Comparison of ENCODE assay signal across 8 mouse cellular contexts in the genomic region with DNA sequence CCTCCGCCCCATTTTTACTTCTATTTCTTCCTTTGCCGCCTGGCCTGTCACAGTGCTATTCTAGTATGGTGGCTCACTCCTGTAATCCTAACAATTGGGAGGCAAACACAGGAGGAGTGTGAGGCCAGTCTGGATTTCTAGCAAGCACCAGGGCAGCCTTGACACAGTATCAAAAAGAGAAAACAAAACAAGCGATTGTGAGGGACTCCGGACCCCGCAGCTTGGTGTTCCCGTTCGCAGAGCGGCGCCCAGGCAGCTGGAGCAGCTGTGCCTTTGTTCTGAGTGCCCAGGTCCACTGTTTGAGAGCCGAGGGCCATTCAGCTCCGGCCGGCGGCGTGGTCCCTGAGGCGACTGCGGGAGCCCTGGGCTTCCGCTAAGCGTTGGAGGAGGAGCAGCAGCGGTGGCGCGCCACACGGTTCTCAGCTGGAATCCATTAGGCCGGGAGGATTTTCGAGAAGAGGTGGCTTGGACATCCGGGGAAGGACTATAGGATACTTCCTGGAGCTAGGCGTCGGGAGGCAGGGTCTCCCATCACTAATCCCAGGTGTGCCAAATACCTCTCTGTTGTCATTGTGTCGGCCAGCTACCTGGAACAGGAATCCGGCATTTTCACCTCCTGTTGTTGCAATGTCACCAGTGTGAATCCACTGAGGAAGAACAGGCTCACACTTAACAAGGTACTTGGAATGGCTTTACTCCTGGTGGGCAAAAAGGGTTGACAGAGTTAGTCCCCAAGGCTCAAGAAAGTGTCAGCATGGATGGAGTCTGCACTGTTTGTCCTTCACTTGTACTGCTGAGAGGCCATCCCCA. TPM values are rescaled to one million over a fixed set of nuclear protein-coding genes. Genes with fewer than 3 reads are reported as not detected.
DNase-seq lines count a peak whose midpoint lies in the region; ATAC-seq lines count a peak whose summit lies in the region.

A gene (plus strand): TSS at position 264 of the 810 bp plus-strand sequence.

- peaks cover 27% of the 10 kb centered on the region for H3K4me1 ChIP-seq in erythroblast, embryonic 14.5 days (ENCODE audit: control insufficient read depth)
- H3K4me1 ChIP-seq in heart, embryonic 10.5 days = peaks cover 27% of the 10 kb centered on the region
- peaks cover 27% of the 10 kb centered on the region for H3K4me1 ChIP-seq in limb, embryonic 13.5 days
- peaks cover 25% of the 10 kb centered on the region for H3K4me1 ChIP-seq in midbrain, embryonic 12.5 days

- H3K27ac ChIP-seq in heart, embryonic 10.5 days = peak within 1 kb of the TSS; percentile 95
- peak within 1 kb of the TSS; percentile 95 for H3K27ac ChIP-seq in limb, embryonic 13.5 days
- peak within 1 kb of the TSS; percentile 95 for H3K27ac ChIP-seq in midbrain, embryonic 12.5 days (replicated peaks)

- peak within 1 kb of the TSS; percentile 83 for H3K9ac ChIP-seq in limb, embryonic 13.5 days
- H3K9ac ChIP-seq in midbrain, embryonic 12.5 days (replicated peaks) = peak within 1 kb of the TSS; percentile 68

- 2% methylated on average over 29 of the region's 29 CpGs for WGBS in heart, embryonic 10.5 days
- WGBS in limb, embryonic 13.5 days = 2% methylated on average over 29 of the region's 29 CpGs
- WGBS in midbrain, embryonic 12.5 days = 1% methylated on average over 29 of the region's 29 CpGs

- H3K9me3 ChIP-seq in erythroblast, embryonic 14.5 days (ENCODE audit: control insufficient read depth, low read length) = no peaks in the 10 kb centered on the region
- H3K9me3 ChIP-seq in heart, embryonic 10.5 days = no peaks in the 10 kb centered on the region
- H3K9me3 ChIP-seq in limb, embryonic 13.5 days = no peaks in the 10 kb centered on the region
- no peaks in the 10 kb centered on the region for H3K9me3 ChIP-seq in midbrain, embryonic 12.5 days

- peaks cover 25% of the 10 kb centered on the region for H3K27me3 ChIP-seq in erythroblast, embryonic 14.5 days (ENCODE audit: control insufficient read depth)
- no peaks in the 10 kb centered on the region for H3K27me3 ChIP-seq in heart, embryonic 10.5 days (ENCODE audit: insufficient read depth, poor library complexity, severe bottlenecking)
- H3K27me3 ChIP-seq in limb, embryonic 13.5 days = no peaks in the 10 kb centered on the region
- no peaks in the 10 kb centered on the region for H3K27me3 ChIP-seq in midbrain, embryonic 12.5 days
- H3K27me3 ChIP-seq in splenic B cell, adult 2 months (ENCODE audit: control insufficient read depth, insufficient read depth, low read length, poor library complexity, severe bottlenecking) = no peaks in the 10 kb centered on the region

- ATAC-seq in limb, embryonic 13.5 days (ENCODE audit: low FRiP score, low read depth) = peak; percentile 38
- peak; percentile 74 for ATAC-seq in midbrain, embryonic 12.5 days (ENCODE audit: low FRiP score, low read depth)

- peak within 1 kb of the TSS; percentile 76 for H3K4me2 ChIP-seq in limb, embryonic 13.5 days (replicated peaks)
- peak within 1 kb of the TSS; percentile 58 for H3K4me2 ChIP-seq in midbrain, embryonic 12.5 days (replicated peaks)

- peak; percentile 52 for DNase-seq in 416B (ENCODE audit: low read depth)
- peak; percentile 37 to 52 for DNase-seq in adrenal gland, postnatal 4 days (ENCODE audit: low spot score in 2 of 2)
- DNase-seq in heart, embryonic 10.5 days (ENCODE audit: low spot score) = no peak
- peak; percentile 44 for DNase-seq in kidney, adult 9 months
- peak; percentile 40 for DNase-seq in splenic B cell, adult 2 months (ENCODE audit: low read depth, low spot score)

- H3K4me3 ChIP-seq in erythroblast, embryonic 14.5 days (replicated peaks) = peak within 1 kb of the TSS; percentile 59
- peak within 1 kb of the TSS; percentile 64 for H3K4me3 ChIP-seq in heart, embryonic 10.5 days
- peak within 1 kb of the TSS; percentile 56 for H3K4me3 ChIP-seq in limb, embryonic 13.5 days
- peak within 1 kb of the TSS; percentile 40 for H3K4me3 ChIP-seq in midbrain, embryonic 12.5 days

- H3K36me3 ChIP-seq in erythroblast, embryonic 14.5 days (ENCODE audit: control insufficient read depth) = no peaks in the 10 kb centered on the region
- H3K36me3 ChIP-seq in heart, embryonic 10.5 days = no peaks in the 10 kb centered on the region
- peaks cover 7% of the 10 kb centered on the region; the same call in 1 of the 2 replicates for H3K36me3 ChIP-seq in limb, embryonic 13.5 days
- H3K36me3 ChIP-seq in midbrain, embryonic 12.5 days = no peaks in the 10 kb centered on the region
- no peaks in the 10 kb centered on the region for H3K36me3 ChIP-seq in splenic B cell, adult 2 months (ENCODE audit: control insufficient read depth, insufficient read depth, low read length, poor library complexity, severe bottlenecking)

RNA-seq across cellular contexts. Expression of the gene that starts here (rescaled TPM):
- total RNA-seq in adrenal gland, postnatal 4 days (2021) = 100 to 1,000 TPM; 855 to 927 TPM
- 21.7 and 36.5 TPM in 2 replicates for polyA plus RNA-seq in erythroblast, embryonic 14.5 days (2012)
- polyA plus RNA-seq in heart, embryonic 10.5 days (2016; fragmentation: Nextera tagmentation; extraction: Ambion mirVana) = 342 and 505 TPM in 2 replicates
- polyA plus RNA-seq in limb, embryonic 13.5 days (2015; fragmentation: Nextera tagmentation; extraction: Ambion mirVana) = 606 and 615 TPM in 2 replicates
- polyA plus RNA-seq in midbrain, embryonic 12.5 days (2016; fragmentation: Nextera tagmentation; extraction: Ambion mirVana) = 736 and 744 TPM in 2 replicates
